Mouse (Mus musculus) lung, adult 10 weeks (tissue): ENCODE data around the gene Dusp28. TPM values are rescaled to one million over a fixed set of nuclear protein-coding genes. Genes with fewer than 3 reads are reported as not detected.

ENCODE experiments used
- polyA plus RNA-seq: library from polyadenylated mRNA; stranded (reverse); fragments of 350-450 nt; fragmentation: Illumina TruSeq; extraction: RNeasy Lipid Tissue Mini Kit (QIAGEN cat#74804); gene quantifications from one replicate; pipeline ENCODE4 v1.2.3, GENCODE M21; 2014; ENCODE audit warnings: low read depth, low replicate concordance; ENCODE audit not compliant: insufficient read depth

Gene Dusp28
- 12.0 TPM for polyA plus RNA-seq

GRCm38 (mm10) chr1:92906779-92907631 is at the start of gene Dusp28:
Gene Dusp28, plus strand, starts transcription at chr1:92906981.

GRCm38 (mm10) chr1:92902786-92903185 is 4.0 kb upstream of the Dusp28 start, which contains the start of gene Ankmy1:
Gene Ankmy1, minus strand, starts transcription at chr1:92902906.

GRCm38 (mm10) chr1:92910239-92910885 is 3.6 kb downstream of the Dusp28 start, which contains the start of gene Rnpepl1:
Gene Rnpepl1, plus strand, starts transcription at chr1:92910783.

GRCm38 (mm10) chr1:92934182-92934827 is 27.5 kb downstream of the Dusp28 start, which contains the start of gene Capn10:
Gene Capn10, plus strand, starts transcription at chr1:92934376.

GRCm38 (mm10) chr1:92950607-92951006 is 43.8 kb downstream of the Dusp28 start, which contains the start of gene Gpr35:
Gene Gpr35, plus strand, starts transcription at chr1:92950865.

Other genes with a start within 250 kb of the Dusp28 start
- gene Gpc1, start 75.3 kb upstream of the Dusp28 start, polyA plus RNA-seq: 8.7 TPM
- 0.85 TPM for gene Ankmy1, start 4.1 kb upstream of the Dusp28 start, polyA plus RNA-seq
- gene Rnpepl1, start 3.8 kb downstream of the Dusp28 start, polyA plus RNA-seq: 72.0 TPM
- gene Capn10, start 27.4 kb downstream of the Dusp28 start, polyA plus RNA-seq: 11.5 TPM
- gene Gpr35, start 43.9 kb downstream of the Dusp28 start, polyA plus RNA-seq: 1.8 TPM
- not detected for gene Aqp12, start 99.4 kb downstream of the Dusp28 start, polyA plus RNA-seq
- gene Kif1a, start 195.0 kb downstream of the Dusp28 start, polyA plus RNA-seq: 0.69 TPM
- gene Agxt, start 228.3 kb downstream of the Dusp28 start, polyA plus RNA-seq: not detected